Mouse (Mus musculus): ENCODE results near the gene Btnl2. TPM values are rescaled to one million over a fixed set of nuclear protein-coding genes. Genes with fewer than 3 reads are reported as not detected.

The Btnl2 gene
- total RNA-seq, 2 experiments from 2014 or later: 0.48 to 0.66 TPM

GRCm38 (mm10) chr17:34398711-34399393 is 44.2 kb downstream of the Btnl2 start, which contains the start of gene BC051142:
Gene BC051142 (plus strand): TSS chr17:34398820.
- peak; percentile 88 for DNase-seq

GRCm38 (mm10) chr17:34399394-34399715 is 44.7 kb downstream of the Btnl2 start:
- DNase-seq: no peak

- peak; percentile 82 for DNase-seq
These were observed 56.5 kb downstream of the Btnl2 start for GRCm38 (mm10) chr17:34411117-34411516.

Other genes with a start within 250 kb of the Btnl2 start
- gene H2-DMa, start 235.3 kb upstream of the Btnl2 start, total RNA-seq (2021): 10 to 100 TPM in 1 of 2 experiments, 1 to 10 TPM in 1; 8.9 to 15.2 TPM
- gene Brd2, start 232.2 kb upstream of the Btnl2 start, total RNA-seq (2021): 100 to 1,000 TPM; 170 to 181 TPM
- 1 to 10 TPM; 4.5 to 4.8 TPM for gene H2-DMb2, start 211.5 kb upstream of the Btnl2 start, total RNA-seq (2021)
- gene H2-DMb1, start 201.8 kb upstream of the Btnl2 start, total RNA-seq (2021): 1 to 10 TPM; 3.6 to 5.8 TPM
- 10 to 100 TPM; 11.9 to 15.5 TPM for gene Tap1, start 167.3 kb upstream of the Btnl2 start, total RNA-seq (2021)
- gene Psmb9, start 167.1 kb upstream of the Btnl2 start, total RNA-seq (2021): 10 to 100 TPM; 13.5 to 18.2 TPM
- gene Psmb8, start 157.1 kb upstream of the Btnl2 start, total RNA-seq (2021): 10 to 100 TPM; 22.8 to 29.1 TPM
- gene Tap2, start 151.3 kb upstream of the Btnl2 start, total RNA-seq (2021): 10 to 100 TPM; 32.8 to 35.0 TPM
- gene H2-Ob, start 115.9 kb upstream of the Btnl2 start, total RNA-seq (2021): 1 to 10 TPM; 2.7 to 3.5 TPM
- 10 to 100 TPM; 27.9 to 36.1 TPM for gene H2-Ab1, start 97.1 kb upstream of the Btnl2 start, total RNA-seq (2021)
- 10 to 100 TPM; 40.5 to 44.8 TPM for gene H2-Aa, start 67.0 kb upstream of the Btnl2 start, total RNA-seq (2021)
- 10 to 100 TPM; 33.3 to 37.7 TPM for gene H2-Eb1, start 49.0 kb upstream of the Btnl2 start, total RNA-seq (2021)
- gene H2-Eb2, start 29.2 kb upstream of the Btnl2 start, total RNA-seq (2021): under 1 TPM; 0.21 to 0.39 TPM
- gene Btnl1, start 22.3 kb downstream of the Btnl2 start, total RNA-seq (2021): not detected
- 1 to 10 TPM; 1.5 to 3.6 TPM for gene BC051142, start 44.0 kb downstream of the Btnl2 start, total RNA-seq (2021)
- not detected for gene Btnl4, start 122.5 kb downstream of the Btnl2 start, total RNA-seq (2021)
- not detected for gene Btnl6, start 162.5 kb downstream of the Btnl2 start, total RNA-seq (2021)
- 10 to 100 TPM; 34.9 to 36.3 TPM for gene Notch4, start 209.4 kb downstream of the Btnl2 start, total RNA-seq (2021)
- gene Gpsm3, start 235.0 kb downstream of the Btnl2 start, total RNA-seq (2021): 10 to 100 TPM; 11.0 to 12.1 TPM
- gene Pbx2, start 236.4 kb downstream of the Btnl2 start, total RNA-seq (2021): 10 to 100 TPM; 39.0 to 52.4 TPM
- gene Ager, start 243.0 kb downstream of the Btnl2 start, total RNA-seq (2021): 1 to 10 TPM; 2.0 to 4.3 TPM
- gene Rnf5, start 248.9 kb downstream of the Btnl2 start, total RNA-seq (2021): 10 to 100 TPM; 70.4 to 71.5 TPM
- 10 to 100 TPM; 92.7 TPM for gene Agpat1, start 249.4 kb downstream of the Btnl2 start, total RNA-seq (2021)

All from adrenal gland, postnatal 10 days (tissue).